Mouse (Mus musculus) heart, postnatal 10 days (tissue): ENCODE measurements around the gene Il17re. TPM values are rescaled to one million over a fixed set of nuclear protein-coding genes. Genes with fewer than 3 reads are reported as not detected.

Source experiments
- DNase-seq, 2 experiments: peaks; one replicate each; pipeline ENCODE4 v3.0.0; 2021
- intact Hi-C: fragments of 180-260 bp; cut with DNase I; formaldehyde crosslinking; loops from one replicate; pipeline ENCODE4 v1.15.1; 2025
- total RNA-seq, 2 experiments: library from RNA; stranded (reverse); gene quantifications; 2 replicates each; pipeline ENCODE4 v1.2.3; 2021

The Il17re gene
- total RNA-seq, result 1 to 10 TPM; 1.1 to 1.2 TPM

GRCm38 (mm10) chr6:113457952-113458534 is at the start of gene Il17re:
Gene Il17re (plus strand): TSS chr6:113458484.
- intact Hi-C loops, result no loop called here
- no peak for DNase-seq

DNA sequence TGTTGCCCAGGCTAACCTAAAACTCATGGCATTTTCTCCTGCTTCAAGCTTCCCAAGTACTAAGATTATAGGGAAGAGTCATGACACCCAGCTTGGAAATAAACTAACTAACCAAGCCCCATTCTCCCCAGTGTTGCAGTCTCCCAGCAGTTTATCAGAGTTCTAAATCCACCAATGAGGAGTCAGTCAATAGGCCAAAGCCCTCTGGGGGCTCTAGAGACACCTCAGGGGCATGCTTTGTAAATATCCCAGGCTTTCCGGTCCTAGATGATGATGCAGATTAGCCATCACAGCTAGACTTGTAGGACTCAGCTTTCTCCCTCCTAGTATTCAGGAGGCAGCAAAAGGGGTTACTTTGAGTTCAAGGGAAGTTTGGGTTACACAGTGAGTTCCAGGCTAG is 48.3 kb upstream of the Il17re start:
- no peak for DNase-seq
- intact Hi-C loops, result no loop called here

DNA sequence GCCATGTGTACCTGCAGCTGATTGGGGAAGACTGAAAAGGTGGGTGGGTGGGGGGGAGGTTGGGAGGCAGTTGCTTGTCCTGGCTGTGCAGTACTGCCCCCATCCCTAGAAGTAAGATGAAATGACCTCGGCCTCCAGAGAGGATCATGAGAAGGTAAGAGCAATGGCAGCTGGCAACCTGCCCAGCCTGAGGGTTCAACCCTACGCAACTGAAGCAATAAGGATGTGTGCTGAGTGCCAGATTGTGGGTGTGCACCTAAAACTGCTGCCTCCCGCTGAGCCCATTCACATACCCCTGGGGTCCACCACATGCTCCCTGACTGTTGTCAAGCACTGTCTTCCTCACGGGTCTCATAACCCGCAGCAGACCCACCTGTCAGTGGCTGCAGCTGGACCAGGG is 41.9 kb upstream of the Il17re start:
- intact Hi-C loops, result no loop called here
- DNase-seq, result no peak

DNA sequence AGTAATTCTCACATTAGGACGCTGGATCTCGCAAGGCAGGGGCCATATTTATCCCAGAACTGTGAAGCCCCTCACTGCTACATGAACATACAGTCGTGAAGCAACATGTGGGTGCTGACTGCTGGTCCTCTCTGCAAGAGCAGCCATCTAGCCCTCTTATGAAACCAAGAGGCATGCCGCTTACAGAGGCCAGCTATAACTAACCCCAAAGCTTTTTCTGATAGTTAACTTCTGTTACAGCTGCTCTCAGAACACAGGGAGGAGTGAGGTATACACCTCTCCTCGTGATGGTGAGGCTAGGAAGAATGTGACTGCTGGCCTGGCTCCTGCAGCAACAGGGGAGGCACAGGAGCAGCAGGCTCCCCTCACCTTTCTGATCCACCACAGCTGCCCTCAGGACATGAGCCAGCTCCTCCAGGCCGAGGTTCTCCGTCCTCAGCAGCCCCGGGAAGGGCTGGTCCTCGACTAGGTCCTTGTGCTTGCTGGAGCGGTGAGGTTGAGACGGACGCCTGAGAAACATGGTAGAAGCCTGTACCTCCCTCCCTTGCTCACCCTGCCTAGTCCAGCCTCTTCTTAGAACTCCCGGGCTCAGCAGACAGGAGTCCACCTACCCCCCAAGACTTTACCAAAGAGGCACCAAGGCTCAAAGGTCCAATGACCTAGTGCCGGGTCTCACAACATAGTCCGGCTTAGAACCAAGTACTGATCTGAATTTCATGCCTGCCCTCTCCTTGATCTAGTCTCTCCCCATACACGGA is 39.7 kb upstream of the Il17re start:
- intact Hi-C loops, result no loop called here

DNA sequence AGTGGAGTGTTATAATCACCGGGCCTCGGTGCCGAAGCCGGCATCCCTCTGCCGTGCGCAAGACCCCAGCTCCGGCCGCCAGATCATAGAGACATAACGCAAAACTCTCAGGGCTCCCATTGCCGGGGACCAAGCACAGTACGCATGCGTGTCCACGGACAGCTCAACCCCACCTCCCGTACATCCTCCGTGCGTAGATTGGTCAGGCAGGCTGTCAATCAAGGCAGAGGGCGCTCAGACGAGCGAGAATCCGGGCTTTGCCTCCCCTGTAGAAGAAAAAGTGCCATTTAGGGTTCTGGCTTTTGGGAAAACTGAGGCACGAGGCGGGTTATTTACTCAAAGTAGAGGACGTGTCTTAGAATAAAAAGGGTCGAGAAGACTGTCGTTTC is 39.1 kb upstream of the Il17re start, which contains the start of gene Rpusd3:
Gene Rpusd3, minus strand, starts transcription at position 142 of the 389 bp plus-strand sequence.
- intact Hi-C loops, result no loop called here

More for the DNA sequence above, 39.7 kb upstream of the Il17re start:
- no peak for DNase-seq

GRCm38 (mm10) chr6:113423000-113423399 is 35.3 kb upstream of the Il17re start:
- no peak for DNase-seq
- intact Hi-C loops, result no loop called here

More for the DNA sequence above, 39.1 kb upstream of the Il17re start, which contains the start of gene Rpusd3:
- DNase-seq, result peak; percentile 98 to 100

DNA sequence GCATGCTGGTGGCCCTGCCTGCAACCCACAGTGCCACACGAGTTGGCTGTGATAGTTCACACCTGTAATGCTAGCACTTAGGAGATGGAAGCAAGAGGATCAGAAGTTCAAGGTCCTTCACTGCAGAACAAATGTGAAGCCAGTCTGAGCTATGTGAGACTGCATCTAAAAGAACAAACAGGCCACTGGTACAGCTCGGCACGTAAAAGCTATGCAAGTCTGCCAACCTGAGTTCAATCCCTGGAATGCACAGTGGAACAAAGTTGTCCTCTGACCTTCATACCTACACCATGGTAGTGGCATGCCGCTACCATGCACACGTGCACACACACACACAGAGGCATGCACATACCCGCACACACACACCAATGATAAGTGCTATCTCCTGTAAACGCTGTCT is 34.1 kb upstream of the Il17re start:
- peak in 1 of 2 experiments; percentile 30 for DNase-seq
- intact Hi-C loops, result no loop called here

GRCm38 (mm10) chr6:113426696-113427095 is 31.6 kb upstream of the Il17re start:
- no peak for DNase-seq
- intact Hi-C loops, result no loop called here

- DNase-seq, result peak; percentile 23 to 63
- intact Hi-C loops, result no loop called here
These were observed 30.9 kb upstream of the Il17re start for GRCm38 (mm10) chr6:113427397-113427796.

DNA sequence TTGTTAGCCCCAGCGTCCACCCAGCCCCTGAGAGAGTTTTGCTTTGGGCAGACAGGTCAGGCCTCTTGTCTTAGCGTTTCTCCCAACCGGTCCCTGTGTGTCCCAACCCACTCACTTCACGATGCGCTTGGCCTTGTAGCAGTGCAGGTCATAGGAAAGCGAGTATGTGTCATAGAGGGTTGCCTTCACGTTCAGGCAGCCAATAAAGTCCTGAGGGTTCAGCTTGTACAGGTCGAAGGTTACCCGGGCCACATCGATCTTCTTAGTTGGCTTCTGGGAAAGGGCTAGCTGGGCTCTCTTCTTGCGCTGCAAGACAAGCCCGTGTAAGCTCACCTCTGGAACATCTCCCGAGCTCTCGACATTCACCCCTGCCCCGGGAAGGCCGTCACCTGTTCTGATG is 30.3 kb upstream of the Il17re start:
- DNase-seq, result no peak
- intact Hi-C loops, result no loop called here

DNA sequence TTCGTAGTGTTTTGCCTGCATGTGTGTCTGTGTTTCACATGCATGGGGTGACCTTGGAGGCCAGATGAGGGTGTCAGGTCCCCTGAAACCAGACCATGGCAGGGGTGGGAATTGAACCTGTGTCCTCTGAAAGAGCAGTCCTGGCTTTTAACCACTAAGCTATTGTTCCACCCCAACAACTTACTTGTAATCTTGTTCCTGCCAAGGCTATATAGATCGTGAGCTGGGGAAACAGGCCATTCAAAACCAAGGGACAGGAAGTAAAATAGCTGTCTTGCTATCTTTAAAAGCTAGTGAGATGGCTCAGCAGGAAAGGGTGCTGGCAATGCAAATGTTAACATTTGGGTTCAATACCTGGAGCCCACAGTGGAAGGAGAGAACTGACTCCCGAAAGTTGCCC is 28.3 kb upstream of the Il17re start:
- DNase-seq, result no peak
- intact Hi-C loops, result no loop called here

DNA sequence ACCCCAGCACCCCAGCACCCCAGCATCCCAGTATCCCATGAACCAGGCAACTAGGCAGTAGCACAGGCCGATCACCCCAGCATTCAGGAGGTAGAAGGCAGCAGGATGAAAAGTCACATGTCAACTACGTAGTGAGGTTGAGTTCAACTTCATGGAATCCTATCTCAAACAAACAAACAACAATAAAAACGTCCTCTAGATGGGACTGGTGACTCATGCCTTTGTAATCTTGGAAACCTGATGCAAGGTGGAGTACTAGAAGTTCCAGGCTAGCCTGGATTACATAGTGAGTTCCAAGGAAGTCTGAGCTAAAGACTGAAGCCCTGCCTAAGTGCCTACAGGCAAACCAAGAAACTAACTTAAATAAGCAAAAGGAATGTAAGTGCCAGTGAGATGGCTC is 27.4 kb upstream of the Il17re start:
- intact Hi-C loops, result no loop called here
- no peak for DNase-seq

GRCm38 (mm10) chr6:113431801-113432200 is 26.5 kb upstream of the Il17re start:
- intact Hi-C loops, result no loop called here
- no peak for DNase-seq

DNA sequence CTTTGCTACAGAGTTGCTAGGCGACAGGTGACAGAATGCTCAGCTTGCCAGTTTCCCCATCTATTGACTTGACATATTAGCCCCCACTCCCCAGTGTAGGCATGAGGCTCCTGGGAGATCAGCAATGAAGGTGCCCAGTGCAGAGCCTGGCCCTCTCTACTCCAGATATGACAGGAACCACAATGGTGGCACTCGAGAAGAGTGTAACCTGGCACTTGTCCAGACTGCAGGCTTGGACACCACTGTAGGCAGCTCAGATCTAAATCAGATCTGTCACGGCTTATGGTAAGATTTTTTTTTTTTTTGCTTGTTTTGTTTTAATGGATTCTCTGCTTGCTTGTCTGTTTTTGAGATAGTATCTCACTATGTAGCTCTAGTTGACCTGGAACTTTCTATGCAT is 24.6 kb upstream of the Il17re start:
- no peak for DNase-seq
- intact Hi-C loops, result no loop called here

DNA sequence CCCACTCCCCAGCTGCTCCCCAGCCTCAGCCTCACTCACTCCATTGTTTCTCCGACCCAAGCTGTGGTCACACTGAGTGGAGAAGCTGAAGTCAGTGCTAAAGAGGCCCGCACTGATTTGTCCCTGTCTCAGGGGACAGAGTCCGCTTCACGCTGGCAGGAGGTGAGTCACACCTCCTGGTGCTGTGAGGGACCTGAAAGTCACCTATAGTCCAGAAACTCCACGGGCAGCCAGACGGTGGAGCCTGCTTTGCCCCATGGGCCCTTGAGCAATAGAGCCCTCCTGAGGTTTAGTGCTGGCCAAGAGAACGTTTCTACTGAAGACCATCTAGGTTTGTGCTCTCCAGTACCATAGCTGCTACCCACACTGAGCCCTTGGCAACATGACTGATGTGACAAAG is 23.6 kb upstream of the Il17re start:
- intact Hi-C loops, result no loop called here
- DNase-seq, result no peak

DNA sequence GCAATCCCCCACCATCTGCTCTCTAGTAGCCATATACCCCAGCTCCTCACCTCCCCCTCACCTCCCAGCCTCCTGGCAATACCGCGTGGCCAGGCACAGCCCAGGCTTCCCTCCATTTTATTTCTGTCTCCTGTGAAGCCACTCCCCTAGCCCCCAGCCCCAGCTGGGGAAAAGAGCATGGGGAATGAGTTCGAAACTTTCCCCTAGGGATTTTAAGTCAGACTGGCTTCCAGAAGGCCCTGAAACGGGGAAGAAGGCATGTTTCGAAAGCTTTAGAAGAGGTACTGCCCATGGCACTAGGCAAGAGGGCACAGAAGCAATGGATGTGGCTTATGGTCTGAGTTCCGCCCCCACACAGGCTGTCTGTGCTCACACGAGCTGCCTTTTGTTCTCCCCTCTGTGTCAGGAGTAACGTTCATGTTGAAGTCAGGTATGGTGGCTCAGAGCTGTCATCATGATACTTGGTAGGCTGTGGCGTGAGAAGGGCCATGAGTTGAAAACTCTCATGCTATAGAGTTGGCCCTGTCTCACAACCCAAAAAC is 22.5 kb upstream of the Il17re start, which contains the start of gene Cidec:
Gene Cidec, minus strand, starts transcription at position 97 of the 542 bp plus-strand sequence.
- DNase-seq, result no peak
- intact Hi-C loops, result no loop called here

DNA sequence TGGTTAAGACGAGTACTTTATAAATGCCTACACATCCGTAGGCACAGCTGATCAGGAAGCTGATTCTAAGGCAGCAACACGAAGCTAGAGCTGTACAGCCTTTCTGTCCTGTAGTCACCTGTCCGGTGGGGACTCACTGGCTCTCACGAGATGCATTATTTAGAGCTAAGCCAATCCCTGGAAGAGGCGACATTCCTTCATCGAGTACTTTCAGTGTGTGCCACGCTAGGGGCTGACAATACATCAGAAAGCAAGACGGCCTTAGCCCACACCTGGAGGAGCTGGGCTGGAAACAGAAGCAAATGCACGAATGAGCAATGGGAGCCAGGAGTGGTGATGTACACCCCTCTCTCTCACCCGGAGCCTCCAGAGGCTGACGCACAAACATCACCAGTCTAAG is 21.1 kb upstream of the Il17re start:
- DNase-seq, result no peak
- intact Hi-C loops, result no loop called here

GRCm38 (mm10) chr6:113438721-113439430 is 19.4 kb upstream of the Il17re start:
- intact Hi-C loops, result no loop called here
- DNase-seq, result no peak

- DNase-seq, result no peak
- intact Hi-C loops, result loop anchor here (1.0 kb wide), 1 partner anchor 29 kb away; no protein-coding TSS in a partner anchor
These were observed 17.6 kb upstream of the Il17re start for GRCm38 (mm10) chr6:113440686-113441085.

DNA sequence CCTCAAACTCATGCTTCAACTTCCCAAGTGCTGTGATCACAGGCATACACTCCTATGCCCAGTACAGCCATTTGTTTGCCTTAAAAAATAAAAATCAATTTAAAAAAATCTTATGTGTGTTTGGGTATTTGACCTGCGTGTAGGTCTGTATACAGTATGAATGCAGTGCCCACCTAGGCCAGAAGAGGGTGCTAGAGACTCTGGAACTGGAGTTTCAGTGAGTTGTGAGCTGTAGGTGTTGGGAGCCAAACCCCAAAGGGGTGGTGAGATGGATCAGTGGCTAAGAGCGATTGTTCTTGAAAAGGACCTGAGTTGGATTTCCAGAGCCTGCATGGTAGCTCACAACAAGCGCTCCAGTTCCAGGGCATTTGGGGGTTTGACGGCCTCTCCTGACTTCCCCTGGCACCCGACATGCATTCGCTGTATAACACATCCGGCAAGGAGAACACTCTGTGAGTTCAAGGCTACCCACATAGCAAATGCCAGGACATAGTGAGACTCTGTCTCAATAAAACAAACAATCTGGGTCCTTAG is 17.1 kb upstream of the Il17re start:
- intact Hi-C loops, result loop anchor here (1.0 kb wide), 1 partner anchor 28 kb away; no protein-coding TSS in a partner anchor
- DNase-seq, result peak; percentile 74 to 81

- DNase-seq, result no peak
- intact Hi-C loops, result no loop called here
These were observed 16.2 kb upstream of the Il17re start for GRCm38 (mm10) chr6:113442087-113442441.
